Comparison of ENCODE assay signal across 27 mouse cellular contexts in the genomic region with DNA sequence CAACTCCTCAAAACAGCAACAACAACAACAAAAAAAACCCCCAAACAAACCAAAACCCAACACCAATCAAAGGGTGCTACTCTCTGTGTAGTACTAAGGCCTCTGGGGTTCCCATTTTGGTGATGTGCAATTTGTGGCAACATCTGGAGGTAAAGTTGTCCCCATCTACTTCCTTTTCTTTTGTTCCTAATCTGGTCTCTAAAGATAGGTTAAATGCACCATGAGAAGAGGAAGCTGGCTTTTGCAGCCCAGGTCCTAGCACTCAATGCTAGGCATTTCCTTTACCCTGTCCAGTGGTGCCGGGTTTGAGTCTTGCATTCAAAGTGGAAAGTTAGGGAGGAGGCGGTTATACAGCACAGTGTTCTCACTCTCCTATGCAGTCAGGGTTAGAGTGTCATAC. TPM values are rescaled to one million over a fixed set of nuclear protein-coding genes. Genes with fewer than 3 reads are reported as not detected.
DNase-seq lines count a peak whose midpoint lies in the region; ATAC-seq and TF ChIP-seq lines count a peak whose summit lies in the region.
"Had no signal": no experiment of that assay in that cellular context is flagged by ENCODE, and none has a peak within 500 bp of the region (broad histone marks: within the 10 kb centered on the region; RNA-seq: fewer than 3 reads in every experiment).

No protein-coding gene starts in this region.

- TF ChIP-seq CTCF in G1E (IDR thresholded peaks at IDR 0.05; ENCODE audit: low read depth, low read length): no peak

- peaks cover 16% of the 10 kb centered on the region for H3K27me3 ChIP-seq in G1E (ENCODE audit: insufficient read depth, low read length)
- H3K27me3 ChIP-seq: embryonic facial prominence, embryonic 12.5 days; forebrain, embryonic 12.5 days; heart, embryonic 12.5 days; kidney, embryonic 15.5 days; limb, embryonic 15.5 days; midbrain, embryonic 12.5 days had no signal

- no peaks in the 10 kb centered on the region for H3K9me3 ChIP-seq in G1E (replicated peaks)
- H3K9me3 ChIP-seq: embryonic facial prominence, embryonic 12.5 days; forebrain, embryonic 12.5 days; heart, embryonic 12.5 days; kidney, embryonic 15.5 days; limb, embryonic 15.5 days; midbrain, embryonic 12.5 days had no signal

- no peaks in the 10 kb centered on the region for H3K36me3 ChIP-seq in G1E (replicated peaks)
- H3K36me3 ChIP-seq: embryonic facial prominence, embryonic 12.5 days; forebrain, embryonic 12.5 days; heart, embryonic 12.5 days; kidney, embryonic 15.5 days; limb, embryonic 15.5 days; midbrain, embryonic 12.5 days had no signal

- ATAC-seq in G1E (ENCODE audit: extremely low read depth, insufficient number of reproducible peaks, low FRiP score, poor library complexity, severe bottlenecking): peak; percentile 54; the same call in 1 of the 2 replicates
- peak; percentile 76 for ATAC-seq in common myeloid progenitor, adult 5-6 weeks (replicated peaks; ENCODE audit: low read depth, poor library complexity, severe bottlenecking)
- peak; percentile 76 for ATAC-seq in monocyte, adult 5-6 weeks (replicated peaks; ENCODE audit: insufficient number of reproducible peaks, low FRiP score, low TSS enrichment, poor library complexity, severe bottlenecking)
- ATAC-seq: hindbrain, postnatal 0 days; intestine, postnatal 0 days had no signal

- no peak overlapping the region for H3K4me3 ChIP-seq in G1E (ENCODE audit: low read depth, low read length)
- H3K4me3 ChIP-seq: embryonic facial prominence, embryonic 12.5 days; forebrain, embryonic 12.5 days; heart, embryonic 12.5 days; kidney, embryonic 15.5 days; left cerebral cortex, adult 2 months; limb, embryonic 15.5 days; midbrain, embryonic 12.5 days had no signal

- DNase-seq in 416B (ENCODE audit: low read depth): peak; percentile 67
- peak; percentile 18 for DNase-seq in G1E (ENCODE audit: low spot score)
- no peak for DNase-seq in adrenal gland, adult (ENCODE audit: inconsistent age in 2 of 2, low spot score in 1 of 2)
- no peak for DNase-seq in left cerebral cortex, adult 9 months (ENCODE audit: low spot score in 2 of 2)
- DNase-seq in testis, postnatal 14 days (ENCODE audit: low spot score): no peak
- DNase-seq: adrenal gland, adult 2 months; cerebellum, adult 9-11 months; gastrocnemius, postnatal 36 days; heart, postnatal 10 days; kidney, postnatal 36 days; left cerebral cortex, postnatal 4 days; lung, embryonic 14.5 days; lung, postnatal 4 days; right cerebral cortex, postnatal 14 days; thymus, postnatal 14 days had no signal

- H3K4me1 ChIP-seq in G1E (ENCODE audit: insufficient read depth, low read depth, low read length): peaks cover 45% of the 10 kb centered on the region
- H3K4me1 ChIP-seq: embryonic facial prominence, embryonic 12.5 days; forebrain, embryonic 12.5 days; heart, embryonic 12.5 days; limb, embryonic 15.5 days; midbrain, embryonic 12.5 days had no signal

RNA-seq across cellular contexts. Expression of gene 4930426L09Rik, which starts 57.4 kb away (rescaled TPM):
- total RNA-seq in G1E (2014; fragmentation: Nextera tagmentation): 8.7 and 13.8 TPM in 2 replicates
- 1.6 and 2.0 TPM in 2 replicates for total RNA-seq in G1E (2017)
- polyA plus RNA-seq in G1E (2012): 0.23 and 0.36 TPM in 2 replicates
- not detected in 2 replicates for total RNA-seq in common myeloid progenitor, adult 5-6 weeks (2017)
- total RNA-seq in monocyte, adult 5-6 weeks (2017): 1.7 to 2.6 TPM (median 2.0 TPM) in 3 replicates
- total RNA-seq: gastrocnemius, adult 18-20 months; gastrocnemius, postnatal 36 days had no signal

RNA-seq across cellular contexts. Expression of gene Pip4k2a, which starts 57.6 kb away (rescaled TPM):
- total RNA-seq in G1E (2014; fragmentation: Nextera tagmentation): 102 and 173 TPM in 2 replicates
- 56.5 and 72.3 TPM in 2 replicates for total RNA-seq in G1E (2017)
- polyA plus RNA-seq in G1E (2012): 21.1 and 33.9 TPM in 2 replicates
- total RNA-seq in common myeloid progenitor, adult 5-6 weeks (2017): 30.1 and 51.8 TPM in 2 replicates
- 117 to 157 TPM (median 133 TPM) in 3 replicates for total RNA-seq in monocyte, adult 5-6 weeks (2017)

Comparison
In these comparisons a context has a peak if more than half of its experiments do, and no peak if none do; other contexts are left out.
1. DNase-seq: peak in 416B (single experiment) and G1E (single experiment); none in adrenal gland, adult (0 of 2), left cerebral cortex, adult 9 months (0 of 2) and testis, postnatal 14 days (single experiment).
2. Peak in every context shown above with its lines, with median percentiles within 50 percentile points of each other: ATAC-seq.